Mouse (Mus musculus): ENCODE results near the gene Exosc6. TPM values are rescaled to one million over a fixed set of nuclear protein-coding genes. Genes with fewer than 3 reads are reported as not detected.
A peak's percentile ranks its signal among the peaks of the same experiment; 100 is the strongest.
"Not testable (repeated sequence)": the region's sequence is repeated elsewhere in the genome, so short reads cannot be mapped to it uniquely, and the experiment has no call there.

Exosc6 gene
- total RNA-seq, 2 experiments from 2014 or later = 7.6 to 30.5 TPM

GRCm38 (mm10) chr8:111056691-111057293 is 653 bp downstream of the Exosc6 start:
- ATAC-seq (replicated peaks; ENCODE audit: low FRiP score, low TSS enrichment, poor library complexity, severe bottlenecking) = peak; percentile 19

GRCm38 (mm10) chr8:111058946-111059572 is 2.9 kb downstream of the Exosc6 start:
- ATAC-seq (replicated peaks; ENCODE audit: low FRiP score, low TSS enrichment, poor library complexity, severe bottlenecking) = no peak

GRCm38 (mm10) chr8:111061688-111062071 is 5.5 kb downstream of the Exosc6 start:
- peak; percentile 27 for ATAC-seq (replicated peaks; ENCODE audit: low FRiP score, low TSS enrichment, poor library complexity, severe bottlenecking)

GRCm38 (mm10) chr8:111062072-111062757 is 6.1 kb downstream of the Exosc6 start:
- ATAC-seq (replicated peaks; ENCODE audit: low FRiP score, low TSS enrichment, poor library complexity, severe bottlenecking) = peak; percentile 64

GRCm38 (mm10) chr8:111062893-111063292 is 6.8 kb downstream of the Exosc6 start:
- ATAC-seq (replicated peaks; ENCODE audit: low FRiP score, low TSS enrichment, poor library complexity, severe bottlenecking) = no peak

- ATAC-seq (replicated peaks; ENCODE audit: low FRiP score, low TSS enrichment, poor library complexity, severe bottlenecking) = no peak
Observed at GRCm38 (mm10) chr8:111066308-111066707, 10.2 kb downstream of the Exosc6 start.

GRCm38 (mm10) chr8:111067439-111067838 is 11.3 kb downstream of the Exosc6 start:
- ATAC-seq (replicated peaks; ENCODE audit: low FRiP score, low TSS enrichment, poor library complexity, severe bottlenecking) = no peak

- not testable (repeated sequence) for ATAC-seq (replicated peaks; ENCODE audit: low FRiP score, low TSS enrichment, poor library complexity, severe bottlenecking)
Observed at GRCm38 (mm10) chr8:111068660-111069059, 12.5 kb downstream of the Exosc6 start.

GRCm38 (mm10) chr8:111075926-111076325 is 19.8 kb downstream of the Exosc6 start:
- ATAC-seq (replicated peaks; ENCODE audit: low FRiP score, low TSS enrichment, poor library complexity, severe bottlenecking) = no peak

GRCm38 (mm10) chr8:111079461-111079860 is 23.3 kb downstream of the Exosc6 start:
- ATAC-seq (replicated peaks; ENCODE audit: low FRiP score, low TSS enrichment, poor library complexity, severe bottlenecking) = no peak

- ATAC-seq (replicated peaks; ENCODE audit: low FRiP score, low TSS enrichment, poor library complexity, severe bottlenecking) = no peak; the same call in 1 of the 2 replicates
Observed at GRCm38 (mm10) chr8:111079861-111080271, 23.7 kb downstream of the Exosc6 start.

- no peak for ATAC-seq (replicated peaks; ENCODE audit: low FRiP score, low TSS enrichment, poor library complexity, severe bottlenecking)
Observed at GRCm38 (mm10) chr8:111081580-111082258, 25.6 kb downstream of the Exosc6 start.

GRCm38 (mm10) chr8:111083936-111084335 is 27.8 kb downstream of the Exosc6 start:
- ATAC-seq (replicated peaks; ENCODE audit: low FRiP score, low TSS enrichment, poor library complexity, severe bottlenecking) = not testable (repeated sequence)

- ATAC-seq (replicated peaks; ENCODE audit: low FRiP score, low TSS enrichment, poor library complexity, severe bottlenecking) = peak; percentile 72
Observed at GRCm38 (mm10) chr8:111090126-111090525, 34.0 kb downstream of the Exosc6 start.

GRCm38 (mm10) chr8:111091706-111092105 is 35.6 kb downstream of the Exosc6 start:
- no peak for ATAC-seq (replicated peaks; ENCODE audit: low FRiP score, low TSS enrichment, poor library complexity, severe bottlenecking)

- not testable (repeated sequence) for ATAC-seq (replicated peaks; ENCODE audit: low FRiP score, low TSS enrichment, poor library complexity, severe bottlenecking)
Observed at GRCm38 (mm10) chr8:111092326-111092725, 36.2 kb downstream of the Exosc6 start, which contains the start of gene Clec18a. Gene Clec18a (minus strand): TSS chr8:111092426.

- ATAC-seq (replicated peaks; ENCODE audit: low FRiP score, low TSS enrichment, poor library complexity, severe bottlenecking) = peak; percentile 80
Observed at GRCm38 (mm10) chr8:111093865-111094718, 38.0 kb downstream of the Exosc6 start, which contains the start of gene Pdpr. Gene Pdpr (plus strand): TSS chr8:111094630.

GRCm38 (mm10) chr8:111094719-111095302 is 38.7 kb downstream of the Exosc6 start:
- peak; percentile 51 for ATAC-seq (replicated peaks; ENCODE audit: low FRiP score, low TSS enrichment, poor library complexity, severe bottlenecking)

All from megakaryocyte-erythroid progenitor cell, adult 5-6 weeks (primary cell).